Mouse (Mus musculus) testis, postnatal 10 days (tissue): ENCODE measurements around the gene Trrap.
A peak's percentile ranks its signal among the peaks of the same experiment; 100 is the strongest.

Experiments
- DNase-seq: peaks from one replicate; pipeline ENCODE4 v3.0.0; 2021; ENCODE audit warnings: low spot score

Gene Trrap

DNA sequence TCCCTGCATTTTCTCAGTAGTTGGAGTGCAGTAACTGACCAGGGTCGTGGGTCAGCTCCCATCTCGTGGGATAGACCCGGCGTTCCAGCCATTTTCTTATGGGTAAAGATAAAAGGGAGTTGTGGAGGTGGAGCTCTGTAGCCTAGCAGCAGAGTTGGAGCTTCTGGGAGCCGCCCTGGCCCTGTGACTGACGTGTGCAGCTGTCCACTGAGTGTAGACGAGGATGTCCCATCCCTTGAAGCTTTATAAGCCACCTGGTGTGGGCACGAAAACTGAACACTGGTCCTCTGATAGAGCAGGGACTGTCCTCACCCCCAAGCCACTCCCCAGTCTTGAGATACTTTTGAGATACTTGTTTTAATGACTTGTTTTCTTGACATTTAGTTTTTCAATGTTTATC lies 13.1 kb downstream of the Trrap start:
- no peak for DNase-seq

DNA sequence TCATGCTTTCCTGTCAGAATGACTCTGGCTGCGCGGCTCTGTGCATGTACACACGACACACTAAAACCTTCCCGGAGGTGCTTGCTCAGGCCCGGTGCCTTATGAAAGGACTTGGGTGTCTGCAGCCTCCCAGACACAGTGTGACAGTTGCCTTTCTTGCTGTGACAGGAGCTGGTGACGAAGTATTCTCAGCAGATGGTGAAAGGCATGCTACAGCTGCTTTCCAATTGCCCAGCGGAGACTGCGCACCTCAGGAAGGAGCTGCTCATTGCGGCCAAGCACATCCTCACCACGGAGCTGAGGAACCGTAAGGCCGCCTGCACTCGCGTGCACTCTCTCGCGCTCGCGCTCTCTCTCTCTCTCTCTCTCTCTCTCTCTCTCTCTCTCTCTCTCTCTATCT lies 18.9 kb downstream of the Trrap start:
- DNase-seq, result no peak

DNA sequence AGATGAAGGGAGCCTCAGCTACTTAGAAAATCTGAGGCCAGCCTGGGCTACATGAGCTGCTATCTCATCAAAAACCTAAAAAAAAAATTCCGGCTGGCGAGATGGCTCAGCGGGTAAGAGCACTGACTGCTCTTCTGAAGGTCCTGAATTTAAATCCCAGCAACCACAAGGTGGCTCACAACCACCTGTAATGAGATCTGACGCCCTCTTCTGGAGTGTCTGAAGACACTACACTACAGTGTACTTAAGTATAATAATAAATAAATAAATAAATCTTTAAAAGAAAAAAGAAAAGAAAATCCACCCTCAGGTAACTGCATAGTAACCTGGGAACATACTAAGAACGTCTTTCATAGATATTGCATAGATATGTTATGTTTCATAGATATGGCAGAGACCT lies 25.8 kb downstream of the Trrap start:
- DNase-seq, result no peak

DNA sequence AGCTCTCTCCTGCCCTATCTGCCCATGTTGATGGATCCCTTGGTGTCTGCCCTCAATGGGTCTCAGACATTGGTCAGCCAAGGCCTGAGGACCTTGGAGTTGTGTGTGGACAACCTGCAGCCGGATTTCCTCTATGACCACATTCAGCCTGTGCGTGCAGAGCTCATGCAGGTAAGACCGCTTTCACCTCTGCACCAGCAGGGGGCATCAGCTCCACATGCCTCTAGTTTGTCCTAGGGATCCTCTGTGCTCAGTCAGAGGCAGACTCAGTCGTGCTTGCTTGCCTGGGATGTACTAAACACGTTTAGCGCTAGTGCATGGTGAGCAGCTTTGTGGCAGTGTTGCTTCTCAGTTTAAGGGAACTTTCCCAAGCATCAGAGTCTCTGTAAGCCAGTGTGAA lies 27.2 kb downstream of the Trrap start:
- DNase-seq, result no peak

DNA sequence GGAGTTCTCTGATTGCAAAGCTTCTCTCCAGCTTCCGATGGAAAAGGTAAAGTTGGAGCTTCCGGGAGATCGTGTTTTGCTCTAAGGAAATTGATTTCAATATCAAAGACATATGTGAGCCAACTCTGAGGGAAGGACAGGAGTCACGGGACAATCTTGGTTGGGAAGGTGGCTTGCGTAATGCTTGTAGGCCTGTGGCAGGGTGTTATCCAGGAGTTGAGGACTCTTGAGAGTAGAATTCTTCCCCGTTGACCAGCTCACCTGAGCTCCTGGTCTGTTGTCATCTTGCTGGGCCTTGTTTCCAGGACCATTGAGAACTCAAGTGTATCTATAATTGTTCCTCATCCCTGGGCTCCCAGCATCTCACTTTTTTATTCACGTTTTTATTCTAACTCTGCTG lies 29.6 kb downstream of the Trrap start:
- DNase-seq, result no peak

DNA sequence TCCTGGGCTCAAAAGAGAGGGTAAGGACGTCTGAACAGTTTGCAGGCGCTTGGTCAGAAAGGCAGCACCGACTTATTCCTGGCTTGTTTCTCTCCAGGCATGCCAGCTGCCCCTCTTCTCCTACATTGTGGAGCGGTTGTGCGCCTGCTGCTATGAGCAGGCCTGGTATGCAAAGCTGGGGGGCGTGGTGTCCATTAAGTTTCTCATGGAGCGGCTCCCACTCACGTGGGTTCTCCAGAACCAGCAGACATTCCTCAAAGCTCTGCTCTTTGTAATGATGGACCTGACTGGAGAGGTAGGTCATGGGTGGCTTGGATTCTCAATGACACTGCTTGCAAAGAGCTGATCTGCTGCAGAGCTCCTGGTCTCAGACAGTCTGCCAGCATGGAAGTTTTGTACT lies 35.5 kb downstream of the Trrap start:
- no peak for DNase-seq

DNA sequence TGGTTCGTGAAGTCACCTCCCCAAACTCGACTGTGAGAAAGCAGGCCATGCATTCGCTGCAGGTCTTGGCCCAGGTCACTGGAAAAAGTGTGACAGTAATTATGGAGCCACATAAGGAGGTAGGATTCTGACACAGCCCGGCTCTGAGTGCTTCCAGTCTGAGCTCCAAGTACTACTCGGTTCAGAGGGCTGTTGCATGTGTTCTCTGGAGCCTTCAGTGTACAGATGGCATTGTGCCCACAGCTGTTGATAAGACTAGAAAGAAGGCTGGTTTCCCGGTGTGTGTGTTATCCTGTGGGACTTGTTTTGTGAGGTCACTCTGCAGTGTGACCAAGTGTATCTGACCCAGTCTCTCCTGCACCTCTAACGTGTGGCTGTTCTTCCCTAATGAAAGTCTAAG lies 36.6 kb downstream of the Trrap start:
- DNase-seq, result no peak

DNA sequence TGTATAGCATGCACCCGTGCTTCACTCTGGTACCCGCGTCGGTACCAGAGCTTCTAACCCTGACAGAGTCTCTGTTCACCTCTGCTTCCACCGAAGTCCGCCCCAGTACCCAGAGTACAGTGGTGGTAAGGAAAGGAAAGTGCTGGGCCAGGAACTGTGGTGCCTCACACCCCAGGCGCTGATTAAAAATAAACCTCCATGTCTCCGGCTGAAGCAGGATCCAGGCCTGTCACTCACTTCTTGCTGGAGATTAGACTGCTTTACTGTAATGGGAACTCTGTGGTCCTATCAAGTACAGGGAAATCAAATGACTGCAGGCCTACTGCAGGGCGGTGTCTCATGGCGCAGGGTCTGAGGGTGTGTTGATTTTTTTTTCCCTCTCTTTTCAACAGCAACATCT lies 39.4 kb downstream of the Trrap start:
- no peak for DNase-seq

DNA sequence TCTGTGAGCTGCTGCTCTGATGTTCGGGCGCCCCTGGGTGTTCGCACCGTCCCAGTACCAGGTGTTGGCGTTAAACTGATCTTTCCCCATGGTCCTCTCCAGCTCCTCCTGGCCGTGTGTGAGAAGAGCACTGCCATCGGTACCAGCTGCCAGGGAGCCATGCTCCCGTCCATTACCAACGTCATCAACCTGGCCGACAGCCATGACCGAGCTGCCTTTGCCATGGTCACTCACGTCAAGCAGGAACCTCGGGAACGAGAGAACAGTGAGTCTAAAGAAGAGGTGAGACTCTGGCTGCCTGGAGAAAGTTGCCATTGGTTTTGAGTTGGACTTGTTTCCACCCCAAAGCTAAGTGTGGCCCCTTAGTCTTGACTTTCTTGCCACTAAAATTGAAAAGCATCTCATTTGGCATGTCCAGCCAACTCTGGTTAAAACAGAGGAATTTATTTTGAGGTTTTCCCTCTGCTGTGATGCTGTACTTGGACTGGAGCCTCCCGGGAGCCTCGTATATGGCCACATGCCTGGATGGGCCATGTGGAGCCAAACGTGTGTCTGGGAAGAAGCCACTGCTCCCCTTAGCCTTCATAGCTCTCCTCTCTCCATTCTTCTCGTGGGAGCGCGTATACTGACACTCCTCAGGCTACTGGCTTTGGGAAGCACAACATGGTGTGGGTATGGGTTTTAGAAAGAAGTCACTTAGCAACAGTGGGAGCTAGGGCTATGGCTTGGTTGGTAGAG lies 61.0 kb downstream of the Trrap start:
- peak; percentile 50 for DNase-seq

DNA sequence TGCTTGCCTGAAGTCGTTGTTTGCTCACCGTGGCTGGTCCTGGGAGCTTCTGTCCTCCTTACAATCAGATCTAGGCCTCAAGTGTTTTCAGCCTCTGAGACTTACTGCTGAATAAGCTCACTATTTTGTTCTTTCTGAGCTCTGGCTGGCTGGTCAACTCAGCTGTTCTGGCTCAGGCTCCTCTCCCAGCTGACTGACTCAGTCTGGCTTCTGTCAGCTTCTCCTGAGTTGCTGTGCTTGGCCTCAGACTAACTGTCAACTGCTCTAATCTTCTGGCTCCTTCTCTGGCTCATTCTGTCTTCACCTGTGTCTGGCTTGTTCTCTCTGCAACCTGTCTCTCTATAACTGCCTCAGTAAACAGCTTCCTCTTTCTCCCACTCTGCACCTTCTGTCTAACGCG lies 62.1 kb downstream of the Trrap start:
- DNase-seq, result no peak

DNA sequence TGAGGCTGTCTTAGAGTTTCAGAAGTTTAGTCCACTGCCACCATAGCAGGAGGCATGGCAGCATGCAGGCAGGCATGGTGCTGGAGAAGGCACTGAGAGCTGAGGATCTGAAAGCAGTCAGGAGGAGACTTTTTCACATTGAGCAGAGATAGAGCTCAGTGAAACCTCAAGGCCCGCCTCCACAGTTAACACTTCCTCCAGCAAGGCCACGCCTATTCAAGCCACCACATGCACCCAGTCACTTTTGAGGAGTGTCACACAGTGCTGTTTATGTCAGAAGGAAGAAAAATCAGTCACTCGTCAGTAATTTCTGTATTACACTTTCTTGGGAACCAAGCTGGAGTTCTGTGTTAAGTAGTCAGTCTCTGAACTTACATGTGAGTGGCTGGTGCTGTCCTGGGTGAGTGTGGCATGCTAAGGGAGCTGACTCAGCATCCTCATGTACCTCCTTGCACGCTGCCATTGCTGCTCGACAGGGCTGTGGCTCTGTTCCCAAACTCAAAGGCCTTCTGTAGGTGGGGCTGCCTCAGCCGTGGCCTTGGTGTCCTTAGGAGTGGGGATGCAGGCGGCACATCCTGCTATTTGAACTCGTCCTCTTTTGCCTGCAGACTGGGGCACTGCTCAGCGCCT lies 64.4 kb downstream of the Trrap start:
- DNase-seq, result no peak

DNA sequence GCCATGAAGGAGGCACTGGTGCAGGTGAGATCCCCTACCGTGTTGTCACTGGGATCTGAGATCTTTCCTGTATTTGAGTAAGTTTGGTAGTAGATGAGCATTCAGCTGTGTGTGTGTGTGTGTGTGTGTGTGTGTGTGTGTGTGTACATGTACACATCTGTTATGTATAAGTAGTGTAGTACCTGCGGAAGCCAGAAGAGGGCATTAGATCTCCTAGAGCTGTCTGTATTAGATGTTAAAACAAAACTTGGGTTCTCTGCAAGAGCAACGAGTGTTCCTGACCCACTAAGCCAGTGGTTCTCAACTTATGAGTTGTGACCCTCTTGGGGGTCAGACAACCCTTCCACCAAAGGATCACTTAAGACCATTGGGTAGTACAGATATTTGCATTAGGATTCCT lies 68.6 kb downstream of the Trrap start:
- peak; percentile 57 for DNase-seq

DNA sequence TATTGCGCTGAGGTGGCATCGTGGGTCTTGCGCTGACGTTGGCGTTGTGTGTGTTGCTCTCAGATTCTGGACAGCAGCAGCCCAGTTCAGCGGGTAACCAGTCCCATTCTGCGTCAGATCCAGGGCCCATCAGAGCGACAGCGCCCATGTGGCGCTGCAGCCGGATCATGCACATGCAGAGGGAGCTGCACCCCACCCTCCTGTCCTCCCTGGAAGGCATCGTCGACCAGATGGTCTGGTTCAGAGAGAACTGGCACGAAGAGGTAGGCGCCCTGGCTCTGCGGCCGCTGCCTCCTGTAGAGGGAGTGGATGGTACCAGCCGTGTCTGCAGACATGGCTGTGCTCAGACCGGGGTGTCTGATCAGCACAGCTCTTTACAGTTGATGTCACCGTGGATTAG lies 77.8 kb downstream of the Trrap start:
- DNase-seq, result no peak

DNA sequence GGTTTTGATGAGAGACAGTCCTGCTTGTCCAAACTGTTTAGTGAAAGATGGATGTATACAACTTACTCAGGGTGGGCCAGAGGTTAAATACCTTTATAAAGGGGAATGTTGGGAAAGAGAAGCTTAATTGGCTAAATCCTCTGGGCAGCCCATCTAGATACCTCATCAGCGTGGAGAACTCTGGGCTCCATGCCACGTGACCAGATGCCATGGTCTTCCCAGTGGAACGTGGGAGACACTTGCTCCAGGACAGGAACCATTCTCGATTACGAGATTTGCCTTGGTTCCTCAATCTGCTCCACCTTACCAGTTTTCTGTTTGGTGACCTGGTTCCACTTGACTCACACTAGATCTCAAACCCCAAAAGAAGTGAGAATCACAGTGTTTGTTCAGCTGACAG lies 81.2 kb downstream of the Trrap start:
- no peak for DNase-seq

DNA sequence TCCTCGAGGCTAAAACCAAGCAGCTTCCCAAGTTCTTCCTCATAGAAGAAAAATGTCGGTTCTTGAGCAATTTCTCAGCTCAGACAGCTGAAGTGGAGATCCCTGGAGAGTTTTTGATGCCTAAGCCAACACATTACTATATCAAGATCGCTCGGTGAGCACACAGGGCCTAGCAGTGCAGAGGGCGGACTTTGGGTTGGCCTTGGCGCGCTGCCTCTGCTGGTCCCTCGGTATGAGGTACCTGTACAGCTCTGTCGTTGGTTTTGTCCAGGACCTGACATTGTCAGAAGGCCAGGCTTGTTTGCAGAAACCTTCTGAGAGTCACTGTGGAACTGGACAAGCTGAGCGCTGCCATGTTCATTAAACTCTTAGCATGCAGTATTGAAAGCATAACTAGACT lies 82.4 kb downstream of the Trrap start:
- no peak for DNase-seq

DNA sequence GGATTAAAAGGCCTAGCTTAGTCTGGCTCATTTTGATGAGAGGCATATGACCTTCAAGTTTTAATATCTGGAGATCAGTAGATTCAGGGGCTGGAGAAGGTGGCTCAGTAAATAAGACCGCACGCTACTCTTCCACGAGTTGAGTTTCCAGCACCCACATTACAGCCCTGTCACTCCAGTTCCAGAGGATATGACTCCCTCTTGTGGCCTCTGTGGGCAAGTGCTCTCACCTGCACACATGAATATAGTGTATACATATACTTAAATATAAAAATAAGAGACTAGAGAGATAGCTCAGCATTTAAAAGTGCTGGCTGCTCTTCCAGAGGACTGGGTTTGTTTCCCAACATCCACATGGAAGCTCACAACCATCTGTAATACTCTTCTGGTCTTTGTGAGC lies 84.3 kb downstream of the Trrap start:
- no peak for DNase-seq

DNA sequence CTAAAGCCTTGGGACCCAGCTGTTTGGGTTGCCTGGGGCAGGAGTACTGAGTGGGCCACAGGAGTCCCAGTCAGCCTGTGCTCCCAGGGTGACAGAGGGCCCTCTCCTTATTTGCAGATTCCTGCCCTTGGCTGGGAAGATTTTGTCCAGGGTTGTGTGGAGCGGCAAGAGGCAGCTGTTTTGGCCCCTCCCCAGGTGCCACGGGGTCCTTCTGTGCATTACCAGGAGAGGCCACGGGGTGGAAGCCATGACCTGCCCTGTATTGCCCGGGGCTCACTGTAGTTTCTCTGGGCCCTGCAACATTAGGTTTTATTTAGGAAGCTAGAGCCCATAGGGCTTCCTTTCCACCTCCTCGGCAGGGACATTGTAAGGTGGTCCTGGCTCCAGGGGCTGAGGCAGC lies 86.4 kb downstream of the Trrap start:
- DNase-seq, result peak; percentile 62

DNA sequence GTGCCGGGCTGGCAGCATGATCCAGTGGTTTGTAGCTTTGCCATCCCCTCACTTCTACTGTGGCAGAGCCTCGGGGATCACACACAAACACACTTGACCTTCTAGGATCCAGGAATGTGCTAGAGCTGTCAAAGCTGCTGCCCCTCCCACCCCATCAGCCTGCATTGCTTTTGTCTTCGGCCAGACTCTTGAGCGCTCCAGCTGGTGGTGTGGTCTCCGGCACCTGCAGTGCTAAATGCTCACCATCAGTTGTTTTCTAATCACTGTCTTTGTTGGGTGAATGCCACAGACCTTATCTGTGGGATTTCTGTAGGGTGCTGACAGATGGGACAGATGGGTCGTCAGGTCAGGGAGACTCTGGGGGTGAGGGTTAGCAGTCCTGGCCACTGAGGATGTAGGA lies 88.4 kb downstream of the Trrap start:
- DNase-seq, result no peak

DNA sequence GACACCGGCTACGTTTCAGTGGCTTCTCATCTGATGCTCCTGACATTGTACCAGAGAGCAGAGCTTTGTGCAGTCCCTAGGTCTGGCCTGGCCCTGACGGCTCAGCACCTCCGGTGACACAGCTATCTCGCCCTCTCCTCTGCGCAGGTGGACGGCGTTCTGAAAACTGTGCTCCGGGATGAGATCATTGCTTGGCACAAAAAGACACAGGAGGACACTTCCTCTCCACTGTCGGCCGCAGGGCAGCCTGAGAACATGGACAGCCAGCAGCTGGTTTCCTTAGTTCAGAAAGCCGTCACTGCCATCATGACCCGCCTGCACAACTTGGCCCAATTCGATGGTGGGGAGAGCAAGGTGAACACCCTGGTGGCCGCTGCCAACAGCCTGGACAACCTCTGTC lies 91.0 kb downstream of the Trrap start:
- DNase-seq, result no peak

DNA sequence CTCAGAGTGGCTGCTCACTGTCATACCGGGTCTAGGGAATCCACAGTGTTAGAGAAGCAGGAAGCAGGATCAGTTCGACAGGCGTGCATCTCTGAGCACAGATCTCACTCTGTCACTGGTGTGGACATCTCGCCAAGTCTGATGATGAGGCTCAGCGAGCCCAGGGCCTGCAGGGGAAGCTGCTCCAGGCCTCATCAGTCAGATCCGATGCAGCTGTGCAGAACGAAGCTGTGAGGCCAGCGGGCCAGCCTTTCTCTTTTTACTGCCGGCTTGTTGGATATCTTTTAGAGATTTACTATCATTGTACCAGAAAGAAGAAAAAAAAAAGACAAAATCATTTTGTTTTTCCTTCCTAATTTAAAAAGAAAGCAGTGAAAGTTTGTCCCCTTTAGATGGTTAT lies 91.8 kb downstream of the Trrap start:
- DNase-seq, result peak; percentile 48

DNA sequence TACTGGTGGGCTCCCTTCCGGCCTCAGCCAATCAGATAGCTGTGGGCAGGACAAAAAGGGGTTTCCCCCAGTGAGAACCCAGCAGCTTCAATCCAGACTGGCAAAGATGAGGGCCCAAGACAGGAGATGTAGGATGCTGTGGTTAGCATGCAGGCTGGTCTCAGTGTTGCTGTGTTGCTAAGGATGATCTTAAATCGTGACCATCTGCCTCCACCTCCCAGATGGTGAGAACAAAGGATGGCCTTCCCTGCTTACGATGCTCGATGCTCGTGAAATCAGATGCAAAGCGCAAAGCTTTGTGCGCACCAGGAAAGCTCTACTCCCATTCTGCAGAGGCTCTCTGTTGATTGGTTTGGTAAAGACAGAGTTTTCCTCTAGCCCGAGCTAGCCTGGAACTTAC lies 93.4 kb downstream of the Trrap start:
- no peak for DNase-seq

DNA sequence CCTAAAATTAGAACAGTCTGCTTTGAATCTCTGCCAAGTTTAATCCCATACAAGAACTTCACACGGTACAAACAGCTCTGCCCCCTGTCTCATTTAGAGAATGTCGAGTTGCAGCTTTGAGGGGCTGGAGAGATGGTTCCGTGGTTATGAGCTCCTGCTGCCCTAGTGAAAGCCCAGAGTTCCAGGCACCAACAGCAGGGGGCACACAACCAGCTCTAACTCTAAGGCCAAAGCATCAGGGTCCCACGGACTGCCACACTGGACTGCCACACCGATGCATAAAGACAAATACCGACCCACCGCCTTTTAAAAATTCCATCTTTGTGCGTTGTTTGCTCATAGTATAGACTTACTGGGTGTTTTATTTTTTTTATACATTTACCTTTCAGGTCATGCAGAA lies 99.4 kb downstream of the Trrap start:
- no peak for DNase-seq

DNA sequence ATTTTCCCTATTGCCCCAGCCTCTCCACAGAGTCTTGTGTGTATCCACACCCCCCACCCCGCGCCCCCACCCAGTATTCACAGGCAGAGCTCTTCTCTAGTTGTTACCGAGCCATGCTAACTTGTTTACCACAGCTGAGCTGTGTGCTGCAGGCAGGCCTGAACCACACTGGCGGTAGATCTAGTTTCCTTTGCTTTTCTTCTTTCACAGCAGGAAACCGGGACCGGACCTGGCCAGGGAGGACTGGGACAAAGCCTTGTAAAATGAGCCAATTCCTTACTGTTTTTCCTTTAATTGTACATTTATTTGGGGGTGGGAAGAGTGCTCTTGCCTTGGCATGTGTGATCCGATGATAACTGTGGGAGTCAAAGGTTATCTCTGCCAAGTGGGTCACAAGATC lies 101.9 kb downstream of the Trrap start:
- no peak for DNase-seq

DNA sequence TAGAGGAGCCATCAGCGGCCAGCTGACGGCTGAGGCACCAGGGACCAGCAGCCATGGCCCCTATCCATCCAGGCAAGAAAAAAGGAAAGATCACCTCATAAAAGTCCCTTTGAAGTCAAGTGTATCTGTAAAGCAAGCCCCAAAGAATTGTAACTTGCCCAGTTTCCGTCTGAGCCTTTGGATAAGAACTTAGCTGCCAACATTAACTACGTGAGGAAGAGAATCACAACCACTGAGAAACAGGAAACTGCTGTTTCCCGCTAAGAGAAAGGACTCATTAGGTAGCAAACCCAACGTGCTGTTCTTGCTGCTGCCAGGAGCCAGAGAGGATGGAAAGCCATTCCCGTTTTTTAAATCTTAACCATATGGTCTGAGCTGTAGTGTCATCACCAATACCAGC lies 103.2 kb downstream of the Trrap start:
- DNase-seq, result no peak
